Mouse (Mus musculus) ES-E14 (cell line): ENCODE results near the gene Fancd2.

Source experiments
- ZC3H11A ChIP-seq: IDR thresholded peaks from 2 replicates; pipeline ENCODE4 v1.6.1; 2012; ENCODE audit warnings: low read depth, mild to moderate bottlenecking, inconsistent platforms, low read length, borderline replicate concordance
- ZNF384 ChIP-seq: IDR thresholded peaks from 2 replicates; pipeline ENCODE4 v1.6.1; 2012; ENCODE audit warnings: low read depth, low read length, inconsistent platforms

DNA sequence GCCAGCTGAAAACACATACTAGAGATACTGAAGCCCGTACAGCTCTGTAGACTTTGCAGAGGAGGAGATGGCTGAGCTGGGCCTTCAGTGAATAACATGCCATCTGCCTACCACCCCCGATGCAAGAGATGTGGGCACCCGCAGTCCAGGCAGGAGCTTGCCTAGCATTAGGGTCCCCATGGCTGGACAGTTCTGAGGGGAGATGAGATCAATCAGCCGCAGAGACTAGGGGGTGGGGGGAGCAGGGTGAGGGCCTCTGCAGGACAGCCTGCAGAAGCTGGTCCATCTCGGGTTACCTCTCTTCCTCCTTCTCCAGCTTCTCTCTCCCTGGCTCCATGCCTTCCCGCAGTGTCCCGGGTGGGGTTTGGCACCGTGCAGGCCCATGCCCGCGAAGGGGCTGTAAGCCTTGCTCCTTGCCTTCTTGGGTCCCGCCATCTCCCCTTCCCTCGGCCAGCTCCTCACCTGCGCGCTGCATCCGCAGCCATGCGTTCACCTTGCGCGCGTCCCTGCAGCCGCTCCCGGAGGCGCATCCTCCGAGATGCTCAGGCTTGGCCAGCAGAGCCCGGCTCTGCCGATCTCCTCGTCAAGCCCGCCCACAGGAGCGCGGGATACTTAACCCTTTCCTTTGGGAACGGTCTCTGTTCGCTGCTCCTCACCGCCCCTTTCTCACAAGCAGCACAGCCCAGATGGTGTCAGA, 29.9 kb upstream of the Fancd2 start, which contains the start of gene Prrt3:
- TF ChIP-seq ZNF384 (no peak), ZC3H11A (no peak)
